Comparison of ENCODE assay signal across 31 mouse cellular contexts in genomic region chr12:58216218-58216617, GRCm38 (mm10). TPM values are rescaled to one million over a fixed set of nuclear protein-coding genes. Genes with fewer than 3 reads are reported as not detected.
DNase-seq lines count a peak whose midpoint lies in the region; ATAC-seq and TF ChIP-seq lines count a peak whose summit lies in the region.
"Had no signal": no experiment of that assay in that cellular context is flagged by ENCODE, and none has a peak within 500 bp of the region (broad histone marks: within the 10 kb centered on the region; RNA-seq: fewer than 3 reads in every experiment).

No protein-coding gene starts in this region.

- no peak for TF ChIP-seq POLR2A in MEL (IDR thresholded peaks at IDR 0.05; ENCODE audit: control insufficient read depth in 1 of 2, insufficient read depth in 1 of 2, low read depth in 1 of 2, low read length in 2 of 2, poor library complexity in 1 of 2)

- no peak for TF ChIP-seq EP300 in MEL (IDR thresholded peaks at IDR 0.05; ENCODE audit: low read depth in 1 of 2, low read length in 2 of 2)

- WGBS in kidney, postnatal 0 days, result 44% methylated on average over 2 of the region's 2 CpGs

- no peaks in the 10 kb centered on the region for H3K9me3 ChIP-seq in kidney, postnatal 0 days (replicated peaks; ENCODE audit: low read length)
- H3K9me3 ChIP-seq in MEL (replicated peaks; ENCODE audit: insufficient read depth, low read length), result no peaks in the 10 kb centered on the region
- H3K9me3 ChIP-seq: forebrain, embryonic 10.5 days; kidney, embryonic 15.5 days; limb, embryonic 10.5 days; liver, embryonic 15.5 days; midbrain, embryonic 10.5 days; neural tube, embryonic 12.5 days had no signal

- no peak for ATAC-seq in kidney, postnatal 0 days (replicated peaks; ENCODE audit: low FRiP score, low read depth)
- peak; percentile 32 for ATAC-seq in megakaryocyte progenitor cell, adult 5-6 weeks (replicated peaks; ENCODE audit: poor library complexity)
- ATAC-seq: forebrain, embryonic 16.5 days; intestine, postnatal 0 days; lung, postnatal 0 days; Patski had no signal

- H3K36me3 ChIP-seq in kidney, postnatal 0 days (ENCODE audit: insufficient read depth, low read length), result no peaks in the 10 kb centered on the region
- no peaks in the 10 kb centered on the region for H3K36me3 ChIP-seq in MEL (ENCODE audit: control insufficient read depth in 1 of 2, insufficient read depth in 2 of 2, low read length in 2 of 2)
- H3K36me3 ChIP-seq: forebrain, embryonic 10.5 days; kidney, embryonic 15.5 days; limb, embryonic 10.5 days; liver, embryonic 15.5 days; midbrain, embryonic 10.5 days; neural tube, embryonic 12.5 days had no signal

- H3K4me3 ChIP-seq in kidney, postnatal 0 days (replicated peaks; ENCODE audit: low read depth, low read length), result no peak overlapping the region
- no peak overlapping the region for H3K4me3 ChIP-seq in MEL (ENCODE audit: control insufficient read depth in 1 of 2, insufficient read depth in 1 of 2, low read depth in 2 of 2, low read length in 2 of 2)
- H3K4me3 ChIP-seq: forebrain, embryonic 10.5 days; kidney, embryonic 15.5 days; limb, embryonic 10.5 days; liver, embryonic 15.5 days; midbrain, embryonic 10.5 days; neural tube, embryonic 12.5 days had no signal

- H3K27me3 ChIP-seq in kidney, postnatal 0 days (ENCODE audit: insufficient read depth, low read length), result peaks cover 22% of the 10 kb centered on the region
- H3K27me3 ChIP-seq in MEL (ENCODE audit: control insufficient read depth in 1 of 2, insufficient read depth in 2 of 2, low read length in 2 of 2), result no peaks in the 10 kb centered on the region

- H3K4me2 ChIP-seq in kidney, postnatal 0 days (ENCODE audit: low read length), result no peak overlapping the region
- H3K4me2 ChIP-seq: heart, embryonic 11.5 days; kidney, embryonic 15.5 days; liver, embryonic 15.5 days; neural tube, embryonic 12.5 days had no signal

- DNase-seq in embryo, embryonic 10 days (ENCODE audit: low spot score), result peak; percentile 10
- no peak for DNase-seq in embryo, embryonic 9.5 days (ENCODE audit: extremely low spot score)
- DNase-seq in kidney, postnatal 0 days (ENCODE audit: low spot score), result peak; percentile 13
- no peak for DNase-seq in kidney, adult 18-20 months
- DNase-seq in MEL (ENCODE audit: low read depth, low spot score), result peak; percentile 14
- no peak for DNase-seq in layer of hippocampus, postnatal 36 days
- no peak for DNase-seq in thymus, postnatal 36 days
- DNase-seq: adrenal gland, adult 2 months; cerebellum, adult 11 months; cerebellum, adult 9-11 months; gastrocnemius, postnatal 14 days; heart, adult 11 months; kidney, postnatal 4 days; layer of hippocampus, adult 9-11 months; liver; right cerebral cortex, adult 18-20 months; right cerebral cortex, postnatal 4 days; thymus, postnatal 25 days had no signal

- no peak overlapping the region for H3K27ac ChIP-seq in kidney, postnatal 0 days
- no peak overlapping the region for H3K27ac ChIP-seq in MEL (ENCODE audit: control insufficient read depth, low read depth, low read length)
- H3K27ac ChIP-seq: forebrain, embryonic 10.5 days; kidney, embryonic 15.5 days; limb, embryonic 10.5 days; liver, embryonic 15.5 days; macrophage; midbrain, embryonic 10.5 days; neural tube, embryonic 12.5 days had no signal

- no peak for TF ChIP-seq RAD21 in MEL (IDR thresholded peaks at IDR 0.05; ENCODE audit: low read depth, low read length)

- peaks cover 18% of the 10 kb centered on the region for H3K4me1 ChIP-seq in kidney, postnatal 0 days (replicated peaks; ENCODE audit: insufficient read depth, low read length)
- H3K4me1 ChIP-seq in MEL (ENCODE audit: control insufficient read depth in 1 of 2, insufficient read depth in 2 of 2, low read length in 2 of 2), result no peaks in the 10 kb centered on the region
- H3K4me1 ChIP-seq: liver, embryonic 15.5 days had no signal

- H3K79me2 ChIP-seq in MEL (ENCODE audit: control insufficient read depth, insufficient read depth, low read length, poor library complexity), result no peaks in the 10 kb centered on the region

- no peak overlapping the region for H3K9ac ChIP-seq in kidney, postnatal 0 days (ENCODE audit: low read depth, low read length)
- no peak overlapping the region for H3K9ac ChIP-seq in MEL (ENCODE audit: control insufficient read depth, low read depth, low read length, poor library complexity, severe bottlenecking)
- H3K9ac ChIP-seq: kidney, embryonic 15.5 days; liver, embryonic 15.5 days; neural tube, embryonic 12.5 days had no signal

- no peak for TF ChIP-seq CTCF in kidney, postnatal 0 days (IDR thresholded peaks at IDR 0.05; ENCODE audit: low read depth)
- no peak for TF ChIP-seq CTCF in MEL (IDR thresholded peaks at IDR 0.05 in 2 of 3, conservative IDR thresholded peaks at IDR 0.05 in 1 of 3; ENCODE audit: control insufficient read depth in 1 of 3, insufficient read depth in 1 of 3, low read depth in 2 of 3, low read length in 3 of 3, poor library complexity in 1 of 3, severe bottlenecking in 1 of 3)

TF ChIP-seq in MEL, 35 proteins besides CTCF, POLR2A, EP300 and RAD21:
- TF ChIP-seq NRF1 (IDR thresholded peaks at IDR 0.05; ENCODE audit: insufficient read depth, low read depth, low read length, poor library complexity, severe bottlenecking) (no peak), POLR2AphosphoS5 (IDR thresholded peaks at IDR 0.05; ENCODE audit: borderline replicate concordance, low read depth, low read length) (no peak), TAL1 (IDR thresholded peaks at IDR 0.05; ENCODE audit: low read length) (peak; percentile 48), BHLHE40 (IDR thresholded peaks at IDR 0.05; ENCODE audit: borderline replicate concordance, low read depth, low read length) (no peak), CHD2 (IDR thresholded peaks at IDR 0.05; ENCODE audit: low read length) (no peak), MXI1 (IDR thresholded peaks at IDR 0.05; ENCODE audit: low read depth, low read length) (no peak)

RNA-seq across cellular contexts. Expression of gene Sstr1, which starts 4.6 kb away (rescaled TPM):
- polyA plus RNA-seq in kidney, postnatal 0 days (2015; fragmentation: Nextera tagmentation; extraction: Ambion mirVana), result 1.1 and 1.4 TPM in 2 replicates
- total RNA-seq in MEL (2012; rRNA removed), result 0.04 TPM in 1 of 2 replicates, not detected in the other
- polyA plus RNA-seq in MEL (2012; ENCODE audit: insufficient read depth in 1 of 2, insufficient read length in 2 of 2, low read depth in 1 of 2, low replicate concordance in 2 of 2, missing spikeins in 1 of 2), result not detected
- total RNA-seq in megakaryocyte progenitor cell, adult 5-6 weeks (2015), result not detected in 2 replicates
- not detected in 2 replicates for total RNA-seq in megakaryocyte progenitor cell, adult 5-6 weeks (2017)
- 10 to 100 TPM; 26.5 to 30.0 TPM for total RNA-seq in layer of hippocampus, postnatal 36 days (2021)
- total RNA-seq: adrenal gland, adult 2 months had no signal
- polyA plus RNA-seq: liver, embryonic 15.5 days; lung, postnatal 0 days; macrophage; Patski had no signal

RNA-seq across cellular contexts. Expression of gene Clec14a, which starts 52.9 kb away (rescaled TPM):
- polyA plus RNA-seq in kidney, postnatal 0 days (2015; fragmentation: Nextera tagmentation; extraction: Ambion mirVana), result 14.2 and 17.5 TPM in 2 replicates
- total RNA-seq in MEL (2012; rRNA removed), result not detected in 2 replicates
- polyA plus RNA-seq in MEL (2012; ENCODE audit: insufficient read depth in 1 of 2, insufficient read length in 2 of 2, low read depth in 1 of 2, low replicate concordance in 2 of 2, missing spikeins in 1 of 2), result not detected
- total RNA-seq in megakaryocyte progenitor cell, adult 5-6 weeks (2015), result not detected in 2 replicates
- not detected in 2 replicates for total RNA-seq in megakaryocyte progenitor cell, adult 5-6 weeks (2017)
- 1 to 10 TPM; 2.0 to 2.5 TPM for total RNA-seq in layer of hippocampus, postnatal 36 days (2021)
- polyA plus RNA-seq: macrophage, Patski had no signal

Comparison
In these comparisons a context has a peak if more than half of its experiments do, and no peak if none do; other contexts are left out.
1. DNase-seq: peak in embryo, embryonic 10 days (single experiment), kidney, postnatal 0 days (single experiment) and MEL (single experiment); none in embryo, embryonic 9.5 days (single experiment), kidney, adult 18-20 months (single experiment), layer of hippocampus, postnatal 36 days (0 of 2) and thymus, postnatal 36 days (0 of 2).
2. RNA of gene Sstr1, which starts 4.6 kb away (total RNA-seq): 26.5 to 30.0 TPM in layer of hippocampus, postnatal 36 days; 0.04 TPM in MEL and not detected in megakaryocyte progenitor cell, adult 5-6 weeks; every median in the first group is over 10 times any median in the second.